Mouse (Mus musculus): Measurements from ENCODE around the gene Ncl. TPM values are rescaled to one million over a fixed set of nuclear protein-coding genes. Genes with fewer than 3 reads are reported as not detected.

Gene Ncl
- polyA plus RNA-seq, 1 experiment from 2014 or later: 124 TPM

- H3K36me3 ChIP-seq (ENCODE audit: control insufficient read depth, insufficient read depth, low read length): peaks cover 80% of the 10 kb centered on the region
- H3K9ac ChIP-seq (ENCODE audit: low read length): no peak overlapping the region
- no peak overlapping the region for H3K27ac ChIP-seq (ENCODE audit: low read depth, low read length)
- DNase-seq (ENCODE audit: low spot score) (no peak), ATAC-seq (no peak)
- H3K4me3 ChIP-seq (ENCODE audit: low read depth, low read length): no peak overlapping the region
- 94% methylated on average over 1 of the region's 1 CpGs for WGBS
- H3K4me1 ChIP-seq (ENCODE audit: control insufficient read depth, insufficient read depth, low read length): no peaks in the 10 kb centered on the region
- H3K4me2 ChIP-seq (ENCODE audit: low read length): no peak overlapping the region
- H3K27me3 ChIP-seq (replicated peaks; ENCODE audit: control insufficient read depth, insufficient read depth, low read length): no peaks in the 10 kb centered on the region
- no peaks in the 10 kb centered on the region for H3K9me3 ChIP-seq (replicated peaks; ENCODE audit: control insufficient read depth, low read length)
Observed at GRCm38 (mm10) chr1:86349696-86350095, 9.5 kb downstream of the Ncl start.

- Histone ChIP-seq H3K4me2 (ENCODE audit: low read length) (no peak overlapping the region), H3K4me1 (ENCODE audit: control insufficient read depth, insufficient read depth, low read length) (no peaks in the 10 kb centered on the region), H3K27ac (ENCODE audit: low read depth, low read length) (no peak overlapping the region), H3K9me3 (replicated peaks; ENCODE audit: control insufficient read depth, low read length) (no peaks in the 10 kb centered on the region), H3K9ac (ENCODE audit: low read length) (no peak overlapping the region), H3K27me3 (replicated peaks; ENCODE audit: control insufficient read depth, insufficient read depth, low read length) (no peaks in the 10 kb centered on the region), H3K4me3 (ENCODE audit: low read depth, low read length) (no peak overlapping the region), H3K36me3 (ENCODE audit: control insufficient read depth, insufficient read depth, low read length) (peaks cover 76% of the 10 kb centered on the region)
- ATAC-seq (no peak), DNase-seq (ENCODE audit: low spot score) (no peak)
- 85% methylated on average over 3 of the region's 3 CpGs for WGBS
Observed at GRCm38 (mm10) chr1:86349201-86349600, 10.0 kb downstream of the Ncl start.

DNA sequence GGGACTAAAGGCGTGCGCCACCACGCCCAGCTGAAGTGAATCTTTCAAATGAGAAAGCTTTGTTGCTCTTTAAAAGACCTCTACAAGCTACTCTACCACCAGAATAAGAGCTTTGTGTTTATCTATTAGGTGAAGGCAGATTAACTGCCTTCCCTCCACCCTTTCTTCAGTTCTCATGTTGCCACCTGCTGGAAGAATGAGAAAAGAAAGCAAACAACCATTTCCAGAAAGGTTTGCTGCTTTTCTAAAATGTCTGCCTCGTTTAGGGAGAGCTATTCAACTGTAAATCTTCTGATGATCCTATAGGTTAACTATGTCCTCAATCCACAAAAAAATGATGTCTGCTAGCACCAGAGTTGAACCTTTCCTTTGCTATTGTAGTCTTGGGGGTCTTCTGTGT lies 10.4 kb downstream of the Ncl start:
- Histone ChIP-seq H3K9me3 (replicated peaks; ENCODE audit: control insufficient read depth, low read length) (no peaks in the 10 kb centered on the region), H3K4me3 (ENCODE audit: low read depth, low read length) (no peak overlapping the region), H3K4me1 (ENCODE audit: control insufficient read depth, insufficient read depth, low read length) (no peaks in the 10 kb centered on the region), H3K27ac (ENCODE audit: low read depth, low read length) (no peak overlapping the region), H3K4me2 (ENCODE audit: low read length) (no peak overlapping the region), H3K27me3 (replicated peaks; ENCODE audit: control insufficient read depth, insufficient read depth, low read length) (no peaks in the 10 kb centered on the region), H3K36me3 (ENCODE audit: control insufficient read depth, insufficient read depth, low read length) (peaks cover 72% of the 10 kb centered on the region), H3K9ac (ENCODE audit: low read length) (no peak overlapping the region)
- 65% methylated on average over 4 of the region's 4 CpGs for WGBS
- ATAC-seq (no peak), DNase-seq (ENCODE audit: low spot score) (no peak)

- WGBS: 49% methylated on average over 1 of the region's 1 CpGs
- Histone ChIP-seq H3K9ac (ENCODE audit: low read length) (no peak overlapping the region), H3K27me3 (replicated peaks; ENCODE audit: control insufficient read depth, insufficient read depth, low read length) (no peaks in the 10 kb centered on the region), H3K27ac (ENCODE audit: low read depth, low read length) (no peak overlapping the region), H3K4me2 (ENCODE audit: low read length) (no peak overlapping the region), H3K4me1 (ENCODE audit: control insufficient read depth, insufficient read depth, low read length) (no peaks in the 10 kb centered on the region), H3K9me3 (replicated peaks; ENCODE audit: control insufficient read depth, low read length) (no peaks in the 10 kb centered on the region), H3K36me3 (ENCODE audit: control insufficient read depth, insufficient read depth, low read length) (peaks cover 64% of the 10 kb centered on the region), H3K4me3 (ENCODE audit: low read depth, low read length) (no peak overlapping the region)
- DNase-seq (ENCODE audit: low spot score) (no peak), ATAC-seq (no peak)
Observed at GRCm38 (mm10) chr1:86348083-86348482, 11.1 kb downstream of the Ncl start.

DNA sequence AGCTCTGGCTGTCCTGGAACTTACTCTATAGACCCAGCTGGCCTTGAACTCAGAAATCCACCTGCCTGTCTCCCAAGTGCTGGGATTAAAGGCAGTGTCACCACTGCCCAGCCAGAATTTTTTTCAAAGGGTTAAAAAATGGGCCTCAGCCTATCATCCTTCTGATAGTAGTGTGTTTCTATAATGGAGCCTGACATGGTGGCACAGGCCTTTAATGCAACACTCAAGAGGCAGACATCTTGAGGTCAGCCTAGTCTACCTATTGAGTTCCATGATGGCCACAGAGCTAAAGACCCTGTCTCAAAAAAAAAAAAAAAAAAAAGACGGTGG lies 11.5 kb downstream of the Ncl start:
- DNase-seq (ENCODE audit: low spot score): no peak
- whole genome bisulfite sequencing: 29% methylated on average over 1 of the region's 1 CpGs

GRCm38 (mm10) chr1:86346851-86347715 lies 12.1 kb downstream of the Ncl start:
- Histone ChIP-seq H3K27ac (ENCODE audit: low read depth, low read length) (no peak overlapping the region), H3K4me3 (ENCODE audit: low read depth, low read length) (no peak overlapping the region), H3K4me1 (ENCODE audit: control insufficient read depth, insufficient read depth, low read length) (no peaks in the 10 kb centered on the region), H3K9me3 (replicated peaks; ENCODE audit: control insufficient read depth, low read length) (no peaks in the 10 kb centered on the region), H3K27me3 (replicated peaks; ENCODE audit: control insufficient read depth, insufficient read depth, low read length) (no peaks in the 10 kb centered on the region), H3K9ac (ENCODE audit: low read length) (no peak overlapping the region), H3K4me2 (ENCODE audit: low read length) (no peak overlapping the region), H3K36me3 (ENCODE audit: control insufficient read depth, insufficient read depth, low read length) (peaks cover 56% of the 10 kb centered on the region)
- DNase-seq (ENCODE audit: low spot score) (no peak), ATAC-seq (no peak)
- WGBS: 81% methylated on average over 3 of the region's 3 CpGs

More for the DNA sequence above, 11.5 kb downstream of the Ncl start:
- H3K27me3 ChIP-seq (replicated peaks; ENCODE audit: control insufficient read depth, insufficient read depth, low read length): no peaks in the 10 kb centered on the region
- no peak overlapping the region for H3K4me2 ChIP-seq (ENCODE audit: low read length)
- H3K4me3 ChIP-seq (ENCODE audit: low read depth, low read length): no peak overlapping the region
- ATAC-seq: no peak
- H3K9ac ChIP-seq (ENCODE audit: low read length): no peak overlapping the region
- H3K27ac ChIP-seq (ENCODE audit: low read depth, low read length): no peak overlapping the region
- no peaks in the 10 kb centered on the region for H3K4me1 ChIP-seq (ENCODE audit: control insufficient read depth, insufficient read depth, low read length)
- peaks cover 62% of the 10 kb centered on the region for H3K36me3 ChIP-seq (ENCODE audit: control insufficient read depth, insufficient read depth, low read length)
- H3K9me3 ChIP-seq (replicated peaks; ENCODE audit: control insufficient read depth, low read length): no peaks in the 10 kb centered on the region

- H3K27ac ChIP-seq (ENCODE audit: low read depth, low read length): no peak overlapping the region
- no peak overlapping the region for H3K4me2 ChIP-seq (ENCODE audit: low read length)
- H3K27me3 ChIP-seq (replicated peaks; ENCODE audit: control insufficient read depth, insufficient read depth, low read length): no peaks in the 10 kb centered on the region
- H3K9ac ChIP-seq (ENCODE audit: low read length): no peak overlapping the region
- no peaks in the 10 kb centered on the region for H3K9me3 ChIP-seq (replicated peaks; ENCODE audit: control insufficient read depth, low read length)
- DNase-seq (ENCODE audit: low spot score): no peak
- H3K4me1 ChIP-seq (ENCODE audit: control insufficient read depth, insufficient read depth, low read length): no peaks in the 10 kb centered on the region
- no peak for ATAC-seq
- 91% methylated on average over 4 of the region's 4 CpGs for WGBS
- H3K36me3 ChIP-seq (ENCODE audit: control insufficient read depth, insufficient read depth, low read length): peaks cover 45% of the 10 kb centered on the region
- no peak overlapping the region for H3K4me3 ChIP-seq (ENCODE audit: low read depth, low read length)
Observed at GRCm38 (mm10) chr1:86345956-86346355, 13.2 kb downstream of the Ncl start.

- ATAC-seq: no peak
- no peak overlapping the region for H3K27ac ChIP-seq (ENCODE audit: low read depth, low read length)
- no peak overlapping the region for H3K9ac ChIP-seq (ENCODE audit: low read length)
- no peaks in the 10 kb centered on the region for H3K4me1 ChIP-seq (ENCODE audit: control insufficient read depth, insufficient read depth, low read length)
- DNase-seq (ENCODE audit: low spot score): no peak
- peaks cover 36% of the 10 kb centered on the region for H3K36me3 ChIP-seq (ENCODE audit: control insufficient read depth, insufficient read depth, low read length)
- no peak overlapping the region for H3K4me3 ChIP-seq (ENCODE audit: low read depth, low read length)
- H3K27me3 ChIP-seq (replicated peaks; ENCODE audit: control insufficient read depth, insufficient read depth, low read length): no peaks in the 10 kb centered on the region
- no peak overlapping the region for H3K4me2 ChIP-seq (ENCODE audit: low read length)
- H3K9me3 ChIP-seq (replicated peaks; ENCODE audit: control insufficient read depth, low read length): no peaks in the 10 kb centered on the region
- WGBS: 88% methylated on average over 4 of the region's 4 CpGs
Observed at GRCm38 (mm10) chr1:86345069-86345468, 14.1 kb downstream of the Ncl start.

- H3K4me3 ChIP-seq (ENCODE audit: low read depth, low read length): no peak overlapping the region
- no peaks in the 10 kb centered on the region for H3K9me3 ChIP-seq (replicated peaks; ENCODE audit: control insufficient read depth, low read length)
- no peaks in the 10 kb centered on the region for H3K27me3 ChIP-seq (replicated peaks; ENCODE audit: control insufficient read depth, insufficient read depth, low read length)
- no peak overlapping the region for H3K27ac ChIP-seq (ENCODE audit: low read depth, low read length)
- H3K36me3 ChIP-seq (ENCODE audit: control insufficient read depth, insufficient read depth, low read length): peaks cover 28% of the 10 kb centered on the region
- no peak for DNase-seq (ENCODE audit: low spot score)
- no peak overlapping the region for H3K9ac ChIP-seq (ENCODE audit: low read length)
- 81% methylated on average over 4 of the region's 4 CpGs for WGBS
- H3K4me2 ChIP-seq (ENCODE audit: low read length): no peak overlapping the region
- H3K4me1 ChIP-seq (ENCODE audit: control insufficient read depth, insufficient read depth, low read length): no peaks in the 10 kb centered on the region
- no peak for ATAC-seq
Observed at GRCm38 (mm10) chr1:86343969-86344861, 15.0 kb downstream of the Ncl start.
